Mouse (Mus musculus): ENCODE data around the gene Phf13. TPM values are rescaled to one million over a fixed set of nuclear protein-coding genes. Genes with fewer than 3 reads are reported as not detected.

The Phf13 gene
- total RNA-seq, 1 experiment: 22.2 TPM

DNA sequence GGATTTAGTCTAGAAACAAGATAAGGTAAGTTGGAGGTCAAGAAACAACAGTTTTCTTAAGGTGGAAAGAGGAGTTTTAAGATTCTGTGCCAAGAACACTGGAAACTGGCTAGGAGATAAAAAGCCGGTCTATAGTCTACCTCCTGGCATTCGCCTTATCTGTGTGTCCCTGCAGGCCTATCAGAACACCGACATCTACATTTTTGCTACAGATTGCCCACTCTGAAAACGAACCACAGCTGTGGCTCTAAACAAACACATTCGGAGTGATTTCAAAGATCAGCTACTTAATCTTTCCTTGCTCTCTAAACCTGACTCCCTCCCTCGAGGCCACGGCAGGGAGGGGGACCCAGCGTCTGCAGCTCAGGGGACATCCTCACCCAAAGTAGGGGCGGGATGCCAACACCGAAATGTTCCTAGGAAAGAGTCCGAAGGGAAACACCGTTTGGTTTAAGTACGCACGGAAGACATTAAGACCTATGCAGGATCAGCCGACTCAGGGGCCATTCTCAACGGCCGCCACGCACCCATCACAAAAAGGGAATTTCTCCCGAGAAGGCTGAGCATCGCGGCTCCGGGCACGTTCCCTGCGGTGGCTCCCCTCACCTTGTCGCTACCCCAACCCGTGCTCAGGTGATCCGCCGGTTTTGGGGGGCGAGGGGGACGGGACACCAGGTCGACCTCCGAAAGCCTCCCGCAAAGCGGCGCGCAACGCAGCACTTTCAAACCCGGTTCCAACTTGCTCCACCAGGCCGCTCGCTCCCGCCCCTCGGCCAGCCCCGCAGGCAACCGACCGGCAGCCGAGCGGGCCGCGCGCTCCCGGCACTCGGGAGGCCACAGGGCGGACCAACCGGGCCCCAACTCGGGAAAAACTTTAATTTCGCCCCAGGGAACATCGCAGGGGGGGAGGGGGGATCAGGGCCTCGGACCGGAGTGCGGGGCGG lies 1.6 kb downstream of the Phf13 start:
- Histone ChIP-seq H3K4me1 (ENCODE audit: control insufficient read depth in 2 of 2, insufficient read depth in 2 of 2, low read length in 2 of 2, poor library complexity in 1 of 2) (peaks cover 0 to 15% of the 10 kb centered on the region in 2 experiments; a peak in 2 of 4 replicates), H3K9me3 (ENCODE audit: control insufficient read depth, insufficient read depth, low read depth, low read length) (no peaks in the 10 kb centered on the region), H3K9ac (ENCODE audit: insufficient read depth, low read depth, low read length, poor library complexity, severe bottlenecking) (peak overlapping the region; percentile 97), H3K27ac (ENCODE audit: insufficient read depth, low read depth, low read length, poor library complexity, severe bottlenecking) (no peak overlapping the region; the same call in 1 of the 2 replicates), H3K36me3 (ENCODE audit: control insufficient read depth, insufficient read depth, low read length, poor library complexity, severe bottlenecking) (peaks cover 30% of the 10 kb centered on the region), H3K4me3 (ENCODE audit: insufficient read depth in 1 of 2, low read depth in 1 of 2, low read length in 2 of 2, poor library complexity in 1 of 2, severe bottlenecking in 1 of 2) (peak overlapping the region; percentile 99 to 100)
- no peak for DNase-seq (ENCODE audit: low read depth, low spot score)
- TF ChIP-seq HCFC1 (IDR thresholded peaks at IDR 0.05; ENCODE audit: borderline replicate concordance, insufficient read depth, low read length) (no peak), ZNF384 (IDR thresholded peaks at IDR 0.05; ENCODE audit: low read depth, low read length) (no peak), ZC3H11A (IDR thresholded peaks at IDR 0.05; ENCODE audit: borderline replicate concordance, low read depth, low read length) (no peak), CHD2 (IDR thresholded peaks at IDR 0.05; ENCODE audit: low read depth, low read length) (no peak), MAFK (IDR thresholded peaks at IDR 0.05; ENCODE audit: insufficient read depth, low read depth, low read length) (no peak)
- in situ Hi-C loops (cut with MboI; ENCODE audit: low sequenced_read_pairs in 2 of 2, unreplicated experiment in 2 of 2): no loop called here

DNA sequence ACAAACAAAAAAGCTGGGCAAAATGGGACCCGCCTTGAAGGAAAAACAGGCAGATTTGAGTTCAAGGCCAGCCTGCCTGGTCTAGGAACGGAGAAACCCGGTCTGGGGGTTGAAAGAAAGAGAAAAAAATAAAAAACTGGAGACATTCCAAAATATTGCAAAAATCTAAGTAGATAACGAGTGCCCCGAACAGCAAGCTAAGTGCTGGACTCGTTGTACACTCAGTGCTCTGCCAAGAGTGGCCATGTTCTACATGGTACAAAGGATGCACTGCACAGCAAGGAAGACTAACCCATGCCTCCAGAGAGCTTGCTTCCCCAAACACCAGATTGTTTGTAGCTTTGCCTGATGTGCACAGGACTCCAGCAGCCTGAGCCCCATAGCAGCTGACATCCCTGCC lies 3.0 kb downstream of the Phf13 start:
- in situ Hi-C loops (cut with MboI; ENCODE audit: low sequenced_read_pairs in 2 of 2, unreplicated experiment in 2 of 2): no loop called here
- TF ChIP-seq ZNF384 (IDR thresholded peaks at IDR 0.05; ENCODE audit: low read depth, low read length): no peak
- no peak for TF ChIP-seq MAFK (IDR thresholded peaks at IDR 0.05; ENCODE audit: insufficient read depth, low read depth, low read length)
- TF ChIP-seq HCFC1 (IDR thresholded peaks at IDR 0.05; ENCODE audit: borderline replicate concordance, insufficient read depth, low read length): no peak
- no peak for TF ChIP-seq CHD2 (IDR thresholded peaks at IDR 0.05; ENCODE audit: low read depth, low read length)
- TF ChIP-seq ZC3H11A (IDR thresholded peaks at IDR 0.05; ENCODE audit: borderline replicate concordance, low read depth, low read length): no peak
- DNase-seq (ENCODE audit: low read depth, low spot score): no peak
- Histone ChIP-seq H3K9ac (ENCODE audit: insufficient read depth, low read depth, low read length, poor library complexity, severe bottlenecking) (no peak overlapping the region), H3K4me1 (ENCODE audit: control insufficient read depth in 2 of 2, insufficient read depth in 2 of 2, low read length in 2 of 2, poor library complexity in 1 of 2) (peaks cover 0 to 14% of the 10 kb centered on the region in 2 experiments; a peak in 2 of 4 replicates), H3K9me3 (ENCODE audit: control insufficient read depth, insufficient read depth, low read depth, low read length) (no peaks in the 10 kb centered on the region), H3K27ac (ENCODE audit: insufficient read depth, low read depth, low read length, poor library complexity, severe bottlenecking) (no peak overlapping the region), H3K36me3 (ENCODE audit: control insufficient read depth, insufficient read depth, low read length, poor library complexity, severe bottlenecking) (peaks cover 30% of the 10 kb centered on the region), H3K4me3 (ENCODE audit: insufficient read depth in 1 of 2, low read depth in 1 of 2, low read length in 2 of 2, poor library complexity in 1 of 2, severe bottlenecking in 1 of 2) (no peak overlapping the region)

DNA sequence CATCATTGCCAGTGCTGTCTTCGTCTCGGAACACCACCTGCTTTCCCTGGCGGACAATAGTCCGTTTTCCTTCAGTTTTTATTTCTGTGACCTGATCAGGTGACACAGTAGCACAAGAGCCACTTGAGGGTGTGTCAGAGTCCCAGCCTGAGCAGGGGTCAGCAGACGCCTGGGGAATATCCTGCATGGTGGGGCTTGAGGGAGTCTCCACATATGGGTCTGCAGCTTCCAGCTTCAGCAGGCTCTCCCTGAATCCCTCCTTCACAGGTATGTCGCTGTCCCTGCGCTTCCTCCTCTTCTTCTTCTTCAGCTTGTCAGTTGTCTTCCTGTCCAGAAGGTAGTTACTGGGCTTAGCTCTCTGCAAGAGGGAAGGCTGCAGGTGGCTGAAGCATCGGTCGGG lies 4.0 kb downstream of the Phf13 start:
- peaks cover 30% of the 10 kb centered on the region for H3K36me3 ChIP-seq (ENCODE audit: control insufficient read depth, insufficient read depth, low read length, poor library complexity, severe bottlenecking)
- H3K4me3 ChIP-seq (ENCODE audit: insufficient read depth in 1 of 2, low read depth in 1 of 2, low read length in 2 of 2, poor library complexity in 1 of 2, severe bottlenecking in 1 of 2): no peak overlapping the region
- no peak for TF ChIP-seq HCFC1 (IDR thresholded peaks at IDR 0.05; ENCODE audit: borderline replicate concordance, insufficient read depth, low read length)
- TF ChIP-seq MAFK (IDR thresholded peaks at IDR 0.05; ENCODE audit: insufficient read depth, low read depth, low read length): no peak
- no peak for TF ChIP-seq ZC3H11A (IDR thresholded peaks at IDR 0.05; ENCODE audit: borderline replicate concordance, low read depth, low read length)
- TF ChIP-seq CHD2 (IDR thresholded peaks at IDR 0.05; ENCODE audit: low read depth, low read length): no peak
- no peak for TF ChIP-seq ZNF384 (IDR thresholded peaks at IDR 0.05; ENCODE audit: low read depth, low read length)
- in situ Hi-C loops (cut with MboI; ENCODE audit: low sequenced_read_pairs in 2 of 2, unreplicated experiment in 2 of 2): no loop called here
- no peak overlapping the region for H3K27ac ChIP-seq (ENCODE audit: insufficient read depth, low read depth, low read length, poor library complexity, severe bottlenecking)
- no peak overlapping the region for H3K9ac ChIP-seq (ENCODE audit: insufficient read depth, low read depth, low read length, poor library complexity, severe bottlenecking)
- no peaks in the 10 kb centered on the region for H3K9me3 ChIP-seq (ENCODE audit: control insufficient read depth, insufficient read depth, low read depth, low read length)
- no peak for DNase-seq (ENCODE audit: low read depth, low spot score)
- peaks cover 0 to 15% of the 10 kb centered on the region in 2 experiments; a peak in 2 of 4 replicates for H3K4me1 ChIP-seq (ENCODE audit: control insufficient read depth in 2 of 2, insufficient read depth in 2 of 2, low read length in 2 of 2, poor library complexity in 1 of 2)

DNA sequence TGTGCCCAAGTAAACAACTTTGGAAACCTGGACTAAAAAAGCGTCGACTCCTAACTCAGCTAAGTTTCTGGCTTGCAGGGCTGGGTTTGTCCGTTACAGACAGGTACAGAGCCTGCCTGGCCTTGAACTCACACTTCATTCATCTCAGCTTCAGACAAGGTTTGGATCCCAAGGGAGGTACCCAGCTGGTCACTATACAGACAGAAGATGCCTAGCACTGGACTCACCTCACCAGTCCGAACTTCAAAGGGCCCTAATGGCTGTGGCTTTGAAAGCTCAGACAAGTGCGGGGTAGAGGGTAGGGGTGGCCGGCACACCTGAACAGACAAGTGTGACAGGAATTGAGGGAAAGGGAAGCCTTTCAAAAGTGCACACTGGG lies 7.0 kb downstream of the Phf13 start:
- in situ Hi-C loops (cut with MboI; ENCODE audit: low sequenced_read_pairs in 2 of 2, unreplicated experiment in 2 of 2): no loop called here
- TF ChIP-seq HCFC1 (IDR thresholded peaks at IDR 0.05; ENCODE audit: borderline replicate concordance, insufficient read depth, low read length) (no peak), MAFK (IDR thresholded peaks at IDR 0.05; ENCODE audit: insufficient read depth, low read depth, low read length) (no peak), ZC3H11A (IDR thresholded peaks at IDR 0.05; ENCODE audit: borderline replicate concordance, low read depth, low read length) (no peak), CHD2 (IDR thresholded peaks at IDR 0.05; ENCODE audit: low read depth, low read length) (no peak), ZNF384 (IDR thresholded peaks at IDR 0.05; ENCODE audit: low read depth, low read length) (no peak)
- peaks cover 0 to 29% of the 10 kb centered on the region in 2 experiments; a peak in 3 of 4 replicates for H3K4me1 ChIP-seq (ENCODE audit: control insufficient read depth in 2 of 2, insufficient read depth in 2 of 2, low read length in 2 of 2, poor library complexity in 1 of 2)
- H3K9ac ChIP-seq (ENCODE audit: insufficient read depth, low read depth, low read length, poor library complexity, severe bottlenecking): no peak overlapping the region
- H3K4me3 ChIP-seq (ENCODE audit: insufficient read depth in 1 of 2, low read depth in 1 of 2, low read length in 2 of 2, poor library complexity in 1 of 2, severe bottlenecking in 1 of 2): peak overlapping the region in 1 of 2 experiments; percentile 97; a peak in 2 of 4 replicates
- H3K27ac ChIP-seq (ENCODE audit: insufficient read depth, low read depth, low read length, poor library complexity, severe bottlenecking): no peak overlapping the region
- DNase-seq (ENCODE audit: low read depth, low spot score): no peak
- no peaks in the 10 kb centered on the region for H3K9me3 ChIP-seq (ENCODE audit: control insufficient read depth, insufficient read depth, low read depth, low read length)
- peaks cover 33% of the 10 kb centered on the region for H3K36me3 ChIP-seq (ENCODE audit: control insufficient read depth, insufficient read depth, low read length, poor library complexity, severe bottlenecking)

Data from ES-E14 (cell line).